Mouse (Mus musculus) liver, embryonic 14.5 days (tissue): Measurements from ENCODE around the gene Pacs2. TPM values are rescaled to one million over a fixed set of nuclear protein-coding genes. Genes with fewer than 3 reads are reported as not detected.
A peak's percentile ranks its signal among the peaks of the same experiment; 100 is the strongest.

Source experiments
- ATAC-seq: fragments of 200-750 bp; cut with Nextera tagmentation; 2 replicates; pipeline ENCODE4 v1.8.0; 2017; ENCODE audit warnings: moderate number of reproducible peaks, mild to moderate bottlenecking, moderate library complexity; ENCODE audit not compliant: insufficient read depth
- DNase-seq, 3 experiments: peaks; one replicate each; pipeline ENCODE4 v3.0.0-alpha.2; 2012 to 2013; ENCODE audit warnings: low read depth in 3 of 3, low spot score in 3 of 3
- H3K27ac ChIP-seq: fragments of 300-500 bp; sonication (generic); 2 replicates; pipeline ENCODE4 v1.5.1; 2014; ENCODE audit warnings: moderate library complexity, mild to moderate bottlenecking, control low read depth, inconsistent platforms
- H3K27me3 ChIP-seq: fragments of 300-500 bp; sonication (generic); 2 replicates; pipeline ENCODE4 v1.6.1; 2014; ENCODE audit warnings: mild to moderate bottlenecking, low read length, moderate library complexity; ENCODE audit not compliant: control insufficient read depth, insufficient read depth
- H3K36me3 ChIP-seq: fragments of 300-500 bp; sonication (generic); replicated peaks from 2 replicates; pipeline ENCODE4 v1.6.1; 2014; ENCODE audit warnings: low read depth; ENCODE audit not compliant: control insufficient read depth, insufficient read depth
- H3K4me1 ChIP-seq, 2 experiments: fragments of 200-500 bp in 1 of 2; fragments of 300-500 bp in 1 of 2; sonication (generic) in 1 of 2; replicated peaks; 2 replicates each; pipeline ENCODE4 v1.6.1; 2012 to 2014; ENCODE audit warnings: antibody characterized with exemption in 1 of 2, inconsistent platforms in 1 of 2, low read length in 1 of 2; ENCODE audit not compliant: control insufficient read depth in 2 of 2, insufficient read depth in 2 of 2
- H3K4me2 ChIP-seq: fragments of 300-500 bp; sonication (generic); 2 replicates; pipeline ENCODE4 v1.6.1; 2014; ENCODE audit warnings: low read depth, mild to moderate bottlenecking, control low read depth, moderate library complexity
- H3K4me3 ChIP-seq, 2 experiments: fragments of 200-500 bp in 1 of 2; fragments of 300-500 bp in 1 of 2; sonication (generic) in 1 of 2; 2 replicates each; pipeline ENCODE4 v1.5.1; 2012 to 2014; ENCODE audit warnings: low read depth in 2 of 2, low read length in 2 of 2, mild to moderate bottlenecking in 2 of 2, control low read depth in 1 of 2, inconsistent platforms in 1 of 2, moderate library complexity in 1 of 2; ENCODE audit not compliant: insufficient read depth in 1 of 2
- H3K9ac ChIP-seq: fragments of 300-500 bp; sonication (generic); replicated peaks from 2 replicates; pipeline ENCODE4 v1.6.1; 2014; ENCODE audit warnings: mild to moderate bottlenecking, control low read depth, moderate library complexity
- H3K9me3 ChIP-seq: fragments of 300-500 bp; sonication (generic); 2 replicates; pipeline ENCODE4 v1.6.1; 2016; ENCODE audit warnings: low read length, mixed read lengths; ENCODE audit not compliant: control insufficient read depth
- CTCF ChIP-seq: IDR thresholded peaks from 2 replicates; pipeline ENCODE4 v1.5.1; 2016; ENCODE audit warnings: antibody characterized with exemption, low read depth, control low read depth
- EP300 ChIP-seq: IDR thresholded peaks from 2 replicates; pipeline ENCODE4 v1.6.1; 2016; ENCODE audit warnings: antibody characterized with exemption, low read depth
- WGBS: fragments of 180-500 bp; shearing (Covaris S2); extraction: QIAGEN DNeasy Blood & Tissue Kit; methylation state at CpG from one replicate; pipeline ENCODE4 v1.1.7; 2014; ENCODE audit not compliant: insufficient replicate concordance; 5-methylcytosine and 5-hydroxymethylcytosine counted together
- polyA plus RNA-seq, 2 experiments: library from polyadenylated mRNA; depleted of rRNA in 1 of 2; stranded (reverse) in 1 of 2; unstranded in 1 of 2; fragments of >200 nt; fragmentation: Nextera tagmentation in 1 of 2; extraction: Ambion mirVana in 1 of 2; gene quantifications; 2 replicates each; pipeline versions ENCODE4 v1.2.1 to v1.2.3; 2012 to 2014

Gene Pacs2
- polyA plus RNA-seq, 2 experiments: 3.7 to 11.7 TPM

GRCm38 (mm10) chr12:113071321-113071720 is 57.0 kb downstream of the Pacs2 start:
- Histone ChIP-seq H3K9ac (no peak overlapping the region), H3K4me3 (no peak overlapping the region), H3K36me3 (peaks cover 2% of the 10 kb centered on the region; the same call in 1 of the 2 replicates), H3K4me1 (peaks cover 7 to 17% of the 10 kb centered on the region in 2 experiments), H3K9me3 (no peaks in the 10 kb centered on the region), H3K27ac (no peak overlapping the region), H3K4me2 (no peak overlapping the region), H3K27me3 (no peaks in the 10 kb centered on the region)
- ATAC-seq: no peak
- 79% methylated on average over 6 of the region's 6 CpGs for WGBS
- no peak for TF ChIP-seq CTCF
- TF ChIP-seq EP300: no peak
- DNase-seq: no peak

GRCm38 (mm10) chr12:113071827-113072226 is 57.5 kb downstream of the Pacs2 start:
- Histone ChIP-seq H3K36me3 (peaks cover 2% of the 10 kb centered on the region; the same call in 1 of the 2 replicates), H3K27ac (no peak overlapping the region), H3K4me2 (no peak overlapping the region), H3K4me1 (peaks cover 7 to 17% of the 10 kb centered on the region in 2 experiments), H3K4me3 (no peak overlapping the region), H3K9ac (no peak overlapping the region), H3K27me3 (no peaks in the 10 kb centered on the region), H3K9me3 (no peaks in the 10 kb centered on the region)
- DNase-seq (no peak), ATAC-seq (no peak)
- no peak for TF ChIP-seq CTCF
- no peak for TF ChIP-seq EP300
- WGBS: 69% methylated on average over 6 of the region's 6 CpGs

- 15% methylated on average over 15 of the region's 15 CpGs for WGBS
- no peak for DNase-seq
- H3K4me3 ChIP-seq: peak overlapping the region; percentile 57 to 65
- no peaks in the 10 kb centered on the region for H3K27me3 ChIP-seq
- ATAC-seq: peak; percentile 40
- H3K36me3 ChIP-seq: peaks cover 2% of the 10 kb centered on the region; the same call in 1 of the 2 replicates
- H3K4me1 ChIP-seq: peaks cover 7 to 17% of the 10 kb centered on the region in 2 experiments
- H3K9me3 ChIP-seq: no peaks in the 10 kb centered on the region
- H3K4me2 ChIP-seq: peak overlapping the region; percentile 89
- TF ChIP-seq EP300 (no peak), CTCF (peak; percentile 33)
- H3K27ac ChIP-seq: no peak overlapping the region
- H3K9ac ChIP-seq: no peak overlapping the region; the same call in 1 of the 2 replicates
Observed at GRCm38 (mm10) chr12:113073420-113074328, 59.4 kb downstream of the Pacs2 start.

- WGBS: 3% methylated on average over 32 of the region's 32 CpGs
- peak within 1 kb of the TSS; percentile 55 for H3K9ac ChIP-seq
- DNase-seq (peak; percentile 41 to 52 (median 41)), ATAC-seq (peak; percentile 76)
- no peaks in the 10 kb centered on the region for H3K27me3 ChIP-seq
- H3K4me3 ChIP-seq: peak within 1 kb of the TSS; percentile 57 to 65
- TF ChIP-seq CTCF (no peak), EP300 (no peak)
- H3K4me1 ChIP-seq: peaks cover 7 to 17% of the 10 kb centered on the region in 2 experiments
- H3K27ac ChIP-seq: peak within 1 kb of the TSS; percentile 6; the same call in 1 of the 2 replicates
- peak within 1 kb of the TSS; percentile 89 for H3K4me2 ChIP-seq
- H3K9me3 ChIP-seq: no peaks in the 10 kb centered on the region
- H3K36me3 ChIP-seq: no peaks in the 10 kb centered on the region
Observed at GRCm38 (mm10) chr12:113074329-113075062, 60.2 kb downstream of the Pacs2 start, which contains the start of gene Tex22. Gene Tex22, plus strand, starts transcription at chr12:113074502.

- peak overlapping the region; percentile 55 for H3K9ac ChIP-seq
- 6% methylated on average over 10 of the region's 10 CpGs for WGBS
- no peaks in the 10 kb centered on the region for H3K27me3 ChIP-seq
- no peaks in the 10 kb centered on the region for H3K36me3 ChIP-seq
- H3K27ac ChIP-seq: no peak overlapping the region
- H3K9me3 ChIP-seq: no peaks in the 10 kb centered on the region
- H3K4me2 ChIP-seq: peak overlapping the region; percentile 89
- peak; percentile 72 to 75 (median 73) for DNase-seq
- peak overlapping the region; percentile 57 to 65 for H3K4me3 ChIP-seq
- TF ChIP-seq CTCF: peak; percentile 97
- no peak for TF ChIP-seq EP300
- ATAC-seq: peak; percentile 75
- peaks cover 7 to 17% of the 10 kb centered on the region in 2 experiments for H3K4me1 ChIP-seq
Observed at GRCm38 (mm10) chr12:113075063-113075454, 60.8 kb downstream of the Pacs2 start.
